Mouse (Mus musculus) stomach, embryonic 16.5 days (tissue): ENCODE data around the gene Tnfsf13. TPM values are rescaled to one million over a fixed set of nuclear protein-coding genes. Genes with fewer than 3 reads are reported as not detected.

Source experiments
- ATAC-seq: fragments of 200-750 bp; cut with Nextera tagmentation; 2 replicates; pipeline ENCODE4 v1.8.0; 2017; ENCODE audit warnings: moderate number of reproducible peaks, moderate TSS enrichment; ENCODE audit not compliant: insufficient read depth, low FRiP score
- H3K27ac ChIP-seq: fragments of 300-500 bp; sonication (generic); 2 replicates; pipeline ENCODE4 v1.5.1; 2014; ENCODE audit warnings: low read length
- H3K27me3 ChIP-seq: fragments of 300-500 bp; sonication (generic); 2 replicates; pipeline ENCODE4 v1.6.1; 2014; ENCODE audit warnings: low read length, control low read depth, mixed read lengths; ENCODE audit not compliant: control insufficient read depth, insufficient read depth
- H3K36me3 ChIP-seq: fragments of 300-500 bp; sonication (generic); 2 replicates; pipeline ENCODE4 v1.6.1; 2014; ENCODE audit warnings: low read length; ENCODE audit not compliant: control insufficient read depth, insufficient read depth
- H3K4me1 ChIP-seq: fragments of 300-500 bp; sonication (generic); 2 replicates; pipeline ENCODE4 v1.6.1; 2014; ENCODE audit warnings: low read length, control low read depth, mixed read lengths; ENCODE audit not compliant: control insufficient read depth, insufficient read depth
- H3K4me2 ChIP-seq: fragments of 300-500 bp; sonication (generic); 2 replicates; pipeline ENCODE4 v1.6.1; 2014; ENCODE audit warnings: low read depth, low read length, mixed read lengths
- H3K4me3 ChIP-seq: fragments of 300-500 bp; sonication (generic); replicated peaks from 2 replicates; pipeline ENCODE4 v1.5.1; 2014; ENCODE audit warnings: mild to moderate bottlenecking, low read length
- H3K9ac ChIP-seq: fragments of 300-500 bp; sonication (generic); 2 replicates; pipeline ENCODE4 v1.6.1; 2014; ENCODE audit warnings: low read length
- H3K9me3 ChIP-seq: fragments of 300-500 bp; sonication (generic); replicated peaks from 2 replicates; pipeline ENCODE4 v1.6.1; 2016; ENCODE audit warnings: low read length, control low read depth; ENCODE audit not compliant: control insufficient read depth
- WGBS: fragments of 180-500 bp; shearing (Covaris S2); extraction: QIAGEN DNeasy Blood & Tissue Kit; methylation state at CpG from one replicate; pipeline ENCODE4 v1.1.7; 2014; 5-methylcytosine and 5-hydroxymethylcytosine counted together
- polyA plus RNA-seq: library from polyadenylated mRNA; unstranded; fragments of >200 nt; fragmentation: Nextera tagmentation; extraction: Ambion mirVana; gene quantifications from 2 replicates; pipeline ENCODE4 v1.2.1, GENCODE M21; 2015

The Tnfsf13 gene
- polyA plus RNA-seq, 1 experiment from 2014 or later, result 0.59 TPM

DNA sequence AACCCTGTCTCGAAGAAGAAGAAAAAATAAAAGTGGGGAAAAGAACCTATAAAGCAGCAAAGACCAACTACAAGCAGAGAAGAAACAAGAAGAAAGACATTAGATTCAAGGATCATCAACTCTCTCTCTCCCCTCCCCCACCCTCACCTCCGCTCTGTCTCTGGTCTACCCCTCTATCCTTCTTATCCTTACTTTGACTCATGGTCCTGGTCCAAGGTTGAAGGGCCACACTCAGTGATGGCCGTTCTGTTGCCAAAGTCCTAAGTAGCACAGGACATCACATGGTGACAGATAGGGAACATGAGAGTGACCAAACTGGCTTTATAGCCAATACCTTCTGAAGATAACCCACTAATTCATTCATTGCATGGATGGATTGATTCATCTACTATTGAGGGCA is 11.8 kb upstream of the Tnfsf13 start:
- H3K36me3 ChIP-seq, result no peaks in the 10 kb centered on the region
- no peak overlapping the region for H3K4me3 ChIP-seq
- no peaks in the 10 kb centered on the region for H3K9me3 ChIP-seq
- H3K9ac ChIP-seq, result no peak overlapping the region
- H3K4me1 ChIP-seq, result peaks cover 16% of the 10 kb centered on the region; the same call in 1 of the 2 replicates
- H3K27me3 ChIP-seq, result no peaks in the 10 kb centered on the region
- ATAC-seq, result no peak
- H3K4me2 ChIP-seq, result no peak overlapping the region
- 91% methylated on average over 3 of the region's 3 CpGs for WGBS
- no peak overlapping the region for H3K27ac ChIP-seq

DNA sequence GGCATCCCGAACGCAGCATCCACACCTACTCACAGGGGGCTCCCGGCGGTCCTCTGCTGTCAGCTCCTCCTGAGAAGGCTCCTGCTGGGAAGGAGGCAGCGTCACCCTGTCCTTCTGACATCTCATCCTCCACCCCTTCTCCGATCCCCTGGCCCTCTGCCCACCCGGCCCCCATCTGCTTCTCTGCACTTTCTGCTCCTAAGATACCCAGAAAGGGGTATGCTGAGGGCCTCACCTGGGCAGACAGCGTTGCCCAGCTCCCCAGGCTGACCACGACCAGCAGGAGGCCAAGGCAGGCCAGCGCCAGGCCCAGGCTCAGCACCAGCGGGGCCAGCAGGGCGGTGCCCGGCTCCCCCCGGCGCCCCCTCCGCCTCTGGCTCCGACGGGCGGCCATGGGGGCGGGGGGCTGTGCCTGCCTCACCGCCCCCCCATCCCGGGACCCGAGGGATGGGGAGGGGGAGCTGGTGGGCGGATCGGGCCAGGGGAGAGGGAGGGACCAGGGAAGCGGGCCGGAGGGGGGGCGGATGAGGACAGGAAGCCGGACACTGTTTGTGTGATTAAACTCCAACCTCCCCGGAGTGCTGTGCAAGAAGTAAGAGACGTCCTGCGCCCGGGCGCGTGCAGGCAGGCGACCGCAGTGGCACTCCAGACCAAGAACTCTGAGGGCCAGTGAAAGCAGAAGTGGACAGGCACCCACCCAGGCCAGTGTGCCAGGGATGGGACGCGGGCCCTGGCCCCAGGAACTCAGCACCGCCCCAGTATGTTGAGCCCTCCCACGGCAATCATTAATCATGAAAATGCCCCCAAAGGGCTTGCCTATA is 10.0 kb upstream of the Tnfsf13 start, which contains the start of the genes Tnfsf12 and Tnfsfm13:
Gene Tnfsf12, minus strand, starts transcription at position 489 of the 821 bp plus-strand sequence.
Gene Tnfsfm13, minus strand, starts transcription at position 738 of the 821 bp plus-strand sequence.
- peak within 1 kb of the TSS; percentile 90 for H3K4me2 ChIP-seq
- H3K4me1 ChIP-seq, result peaks cover 16% of the 10 kb centered on the region; the same call in 1 of the 2 replicates
- H3K27me3 ChIP-seq, result no peaks in the 10 kb centered on the region
- H3K9ac ChIP-seq, result peak within 1 kb of the TSS; percentile 94
- ATAC-seq, result peak; percentile 84
- peak within 1 kb of the TSS; percentile 78 for H3K27ac ChIP-seq
- no peaks in the 10 kb centered on the region for H3K36me3 ChIP-seq
- H3K9me3 ChIP-seq, result no peaks in the 10 kb centered on the region
- peak within 1 kb of the TSS; percentile 57 for H3K4me3 ChIP-seq
- 3% methylated on average over 40 of the region's 41 CpGs for WGBS

DNA sequence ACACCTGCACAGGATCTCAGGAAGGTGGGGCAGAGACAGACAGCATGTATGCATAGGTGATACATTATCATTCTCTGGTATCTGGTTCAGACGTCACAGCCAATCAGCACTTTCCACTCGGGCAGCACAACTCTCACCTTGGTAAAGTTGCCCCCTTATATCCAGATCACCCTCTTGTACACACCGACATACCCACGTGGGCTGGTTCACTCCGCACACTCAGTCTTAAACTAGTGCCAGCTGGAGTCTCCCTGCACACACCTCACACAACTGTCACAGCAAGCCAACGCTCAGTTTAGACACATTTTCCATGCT is 9.4 kb upstream of the Tnfsf13 start:
- Histone ChIP-seq H3K4me3 (peak overlapping the region; percentile 57), H3K4me2 (peak overlapping the region; percentile 90), H3K4me1 (peaks cover 16% of the 10 kb centered on the region; the same call in 1 of the 2 replicates), H3K27ac (peak overlapping the region; percentile 78), H3K27me3 (no peaks in the 10 kb centered on the region), H3K9me3 (no peaks in the 10 kb centered on the region), H3K36me3 (no peaks in the 10 kb centered on the region), H3K9ac (peak overlapping the region; percentile 94)
- WGBS, result 20% methylated on average over 6 of the region's 6 CpGs
- peak; percentile 20; the same call in 1 of the 2 replicates for ATAC-seq

DNA sequence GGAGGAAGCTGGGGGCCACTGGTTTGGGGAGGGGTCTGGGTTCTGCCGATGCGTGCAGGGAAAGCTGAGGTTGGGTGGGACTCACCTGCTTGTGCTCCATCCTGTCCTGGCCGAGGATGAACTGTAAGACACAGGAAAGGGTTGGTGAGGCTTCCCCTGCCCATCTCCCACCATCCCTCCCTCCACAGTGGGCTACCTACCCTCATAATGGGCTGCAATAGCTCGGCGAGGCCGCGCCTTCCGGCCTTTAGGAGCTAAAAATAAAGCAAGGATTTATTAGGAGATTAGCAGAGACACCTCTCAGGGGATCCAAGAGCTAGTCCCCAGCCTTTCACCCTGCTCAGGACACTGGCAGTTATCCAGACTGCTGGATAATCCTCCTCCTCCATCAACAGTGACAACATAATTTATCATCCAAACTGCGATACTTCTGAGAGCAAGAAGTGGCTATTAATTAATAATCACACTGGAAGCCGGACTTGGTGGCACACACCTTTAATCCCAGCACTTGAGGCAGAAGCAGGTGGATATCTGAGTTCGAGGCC is 7.9 kb upstream of the Tnfsf13 start:
- no peak for ATAC-seq

DNA sequence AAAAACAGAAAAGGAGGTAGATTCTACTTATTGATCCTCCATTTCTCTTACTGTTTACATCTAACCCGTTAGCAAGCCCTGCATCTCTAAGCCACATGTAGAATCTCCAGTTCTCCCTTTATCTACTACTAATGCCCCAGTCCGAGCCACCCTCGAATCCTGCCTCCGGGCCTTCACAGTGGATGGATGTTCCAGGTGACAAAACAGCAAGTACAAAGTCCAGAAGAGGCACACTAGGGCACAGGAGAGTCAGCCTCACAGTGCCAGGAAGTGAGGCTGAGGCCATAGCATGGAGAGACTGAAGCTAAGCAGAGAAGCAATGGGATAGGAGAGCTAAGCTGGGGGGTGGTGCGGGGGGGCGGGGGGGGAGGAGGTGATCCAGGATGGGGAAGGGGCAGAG is 7.3 kb upstream of the Tnfsf13 start:
- Histone ChIP-seq H3K27ac (no peak overlapping the region), H3K4me1 (peaks cover 16% of the 10 kb centered on the region; the same call in 1 of the 2 replicates), H3K27me3 (no peaks in the 10 kb centered on the region), H3K9ac (no peak overlapping the region), H3K4me3 (no peak overlapping the region), H3K36me3 (no peaks in the 10 kb centered on the region), H3K9me3 (no peaks in the 10 kb centered on the region), H3K4me2 (no peak overlapping the region)
- 69% methylated on average over 6 of the region's 6 CpGs for WGBS
- no peak for ATAC-seq

More for the DNA sequence above, 7.9 kb upstream of the Tnfsf13 start:
- no peaks in the 10 kb centered on the region for H3K9me3 ChIP-seq
- WGBS, result 53% methylated on average over 11 of the region's 11 CpGs
- no peaks in the 10 kb centered on the region for H3K36me3 ChIP-seq
- no peak overlapping the region for H3K27ac ChIP-seq
- H3K4me3 ChIP-seq, result no peak overlapping the region
- peaks cover 16% of the 10 kb centered on the region; the same call in 1 of the 2 replicates for H3K4me1 ChIP-seq
- no peak overlapping the region for H3K9ac ChIP-seq
- H3K27me3 ChIP-seq, result no peaks in the 10 kb centered on the region
- H3K4me2 ChIP-seq, result no peak overlapping the region

DNA sequence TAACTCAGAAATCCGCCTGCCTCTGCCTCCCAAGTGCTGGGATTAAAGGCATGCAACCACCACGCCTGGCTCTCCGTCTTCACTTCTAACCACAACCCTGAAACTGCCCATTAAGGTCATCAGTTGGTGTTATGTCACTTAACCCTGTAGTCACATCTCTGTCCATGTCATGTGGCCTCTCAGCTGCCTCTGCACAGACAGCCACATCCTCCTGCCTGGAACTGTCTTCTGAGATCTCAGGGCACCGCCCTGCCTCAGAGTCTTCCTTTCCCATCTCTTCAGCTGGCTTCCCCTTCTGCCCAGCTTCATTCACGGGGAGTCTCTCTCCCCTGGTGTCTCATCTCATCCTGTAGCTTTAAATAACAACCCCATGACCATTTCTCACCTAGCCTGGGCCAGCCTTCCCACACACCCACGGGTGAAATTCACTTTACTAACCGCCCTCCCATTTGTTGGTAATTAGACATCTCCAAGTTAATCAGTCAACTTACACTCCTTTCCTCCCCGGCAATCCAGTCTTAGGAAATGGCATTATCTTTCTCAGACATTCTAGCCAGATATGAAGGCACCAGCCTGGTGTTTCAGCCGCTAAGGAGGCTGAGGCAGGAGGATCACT is 6.7 kb upstream of the Tnfsf13 start:
- ATAC-seq, result no peak
- Histone ChIP-seq H3K36me3 (no peaks in the 10 kb centered on the region), H3K4me1 (peaks cover 16% of the 10 kb centered on the region; the same call in 1 of the 2 replicates), H3K4me2 (no peak overlapping the region), H3K4me3 (no peak overlapping the region), H3K9me3 (no peaks in the 10 kb centered on the region), H3K27me3 (no peaks in the 10 kb centered on the region), H3K9ac (no peak overlapping the region), H3K27ac (no peak overlapping the region)
- 68% methylated on average over 9 of the region's 9 CpGs for WGBS

DNA sequence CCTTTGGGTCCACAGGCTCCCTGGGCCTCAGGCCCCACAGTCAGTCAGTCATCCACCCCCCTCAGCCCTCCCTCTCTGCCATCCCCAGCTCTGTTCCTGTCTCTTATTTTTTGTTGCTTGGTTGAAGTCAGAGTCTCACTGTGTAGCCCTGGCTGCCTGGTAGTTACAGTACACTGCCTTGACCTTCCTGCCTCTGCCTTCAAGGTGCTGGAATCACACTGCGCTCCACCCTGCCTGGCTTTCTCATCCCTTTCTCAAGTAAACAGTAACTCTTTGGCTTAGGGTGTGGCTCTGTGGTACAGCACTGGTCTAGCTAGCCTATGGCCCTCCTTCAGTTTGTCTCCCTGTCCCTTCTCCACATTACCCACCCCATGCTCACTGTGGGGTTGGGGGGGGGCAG is 4.3 kb upstream of the Tnfsf13 start:
- H3K4me2 ChIP-seq, result no peak overlapping the region
- H3K36me3 ChIP-seq, result no peaks in the 10 kb centered on the region
- H3K9ac ChIP-seq, result no peak overlapping the region
- H3K9me3 ChIP-seq, result no peaks in the 10 kb centered on the region
- H3K27ac ChIP-seq, result no peak overlapping the region
- WGBS, result 93% methylated on average over 1 of the region's 1 CpGs
- H3K27me3 ChIP-seq, result no peaks in the 10 kb centered on the region
- H3K4me3 ChIP-seq, result no peak overlapping the region
- ATAC-seq, result no peak
- H3K4me1 ChIP-seq, result peaks cover 28% of the 10 kb centered on the region

DNA sequence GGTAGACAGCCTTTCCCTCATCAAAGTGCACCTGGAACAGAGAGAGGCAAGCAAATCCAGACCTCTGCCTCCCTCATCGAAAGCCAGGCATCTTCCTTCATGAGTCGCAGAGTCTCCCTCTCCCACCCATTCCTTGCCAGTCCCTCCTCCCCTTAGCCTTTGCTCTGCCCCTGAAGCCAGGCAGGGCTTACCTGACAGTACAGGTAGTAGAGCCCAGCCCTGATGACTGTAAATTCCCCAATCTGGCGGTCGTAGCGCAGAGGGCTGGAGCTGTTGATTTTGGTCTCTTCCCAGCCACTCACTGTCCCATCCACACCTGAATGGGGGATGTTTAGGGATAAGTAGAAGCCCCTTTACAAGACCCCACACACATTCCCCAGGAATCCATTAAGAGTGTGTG is 1.5 kb upstream of the Tnfsf13 start:
- Histone ChIP-seq H3K36me3 (no peaks in the 10 kb centered on the region), H3K4me1 (peaks cover 30% of the 10 kb centered on the region), H3K4me2 (peak overlapping the region; percentile 17; the same call in 1 of the 2 replicates), H3K27ac (peak overlapping the region; percentile 89; the same call in 1 of the 2 replicates), H3K4me3 (no peak overlapping the region), H3K9me3 (no peaks in the 10 kb centered on the region), H3K27me3 (no peaks in the 10 kb centered on the region), H3K9ac (peak overlapping the region; percentile 36; the same call in 1 of the 2 replicates)
- WGBS, result 45% methylated on average over 5 of the region's 5 CpGs
- ATAC-seq, result no peak

DNA sequence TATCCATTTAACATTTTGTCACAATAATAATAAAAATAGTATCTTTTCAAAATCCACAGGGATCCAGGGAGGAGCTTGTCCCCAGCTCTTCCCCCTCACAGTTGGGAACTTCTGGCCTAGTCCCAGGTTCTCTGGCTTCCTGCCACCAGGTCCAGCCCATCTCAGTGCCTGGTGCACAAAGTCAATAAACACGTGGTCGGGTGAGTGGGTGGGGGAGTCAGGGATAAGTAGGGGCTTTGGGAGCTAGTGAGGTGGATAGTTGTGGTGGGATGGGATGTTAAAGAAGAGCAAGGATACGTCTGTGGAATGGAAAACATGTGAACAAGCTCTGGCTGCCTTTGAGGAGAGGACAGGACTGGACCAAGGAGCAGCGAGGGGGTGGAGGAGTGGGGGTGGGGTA is 793 bp upstream of the Tnfsf13 start:
- no peak for ATAC-seq
- Histone ChIP-seq H3K4me1 (peaks cover 30% of the 10 kb centered on the region), H3K4me3 (no peak overlapping the region), H3K9ac (peak overlapping the region; percentile 36; the same call in 1 of the 2 replicates), H3K36me3 (no peaks in the 10 kb centered on the region), H3K27ac (peak overlapping the region; percentile 89), H3K9me3 (no peaks in the 10 kb centered on the region), H3K4me2 (no peak overlapping the region), H3K27me3 (no peaks in the 10 kb centered on the region)
- WGBS, result 12% methylated on average over 4 of the region's 4 CpGs
